Mouse (Mus musculus) telencephalon, adult 2 months (tissue): Measurements from ENCODE around the gene Smim12.

Experiments used
- DNase-seq: peaks from one replicate; pipeline ENCODE4 v3.0.0-alpha.2; 2011; ENCODE audit warnings: low read depth, low spot score

Gene Smim12

DNA sequence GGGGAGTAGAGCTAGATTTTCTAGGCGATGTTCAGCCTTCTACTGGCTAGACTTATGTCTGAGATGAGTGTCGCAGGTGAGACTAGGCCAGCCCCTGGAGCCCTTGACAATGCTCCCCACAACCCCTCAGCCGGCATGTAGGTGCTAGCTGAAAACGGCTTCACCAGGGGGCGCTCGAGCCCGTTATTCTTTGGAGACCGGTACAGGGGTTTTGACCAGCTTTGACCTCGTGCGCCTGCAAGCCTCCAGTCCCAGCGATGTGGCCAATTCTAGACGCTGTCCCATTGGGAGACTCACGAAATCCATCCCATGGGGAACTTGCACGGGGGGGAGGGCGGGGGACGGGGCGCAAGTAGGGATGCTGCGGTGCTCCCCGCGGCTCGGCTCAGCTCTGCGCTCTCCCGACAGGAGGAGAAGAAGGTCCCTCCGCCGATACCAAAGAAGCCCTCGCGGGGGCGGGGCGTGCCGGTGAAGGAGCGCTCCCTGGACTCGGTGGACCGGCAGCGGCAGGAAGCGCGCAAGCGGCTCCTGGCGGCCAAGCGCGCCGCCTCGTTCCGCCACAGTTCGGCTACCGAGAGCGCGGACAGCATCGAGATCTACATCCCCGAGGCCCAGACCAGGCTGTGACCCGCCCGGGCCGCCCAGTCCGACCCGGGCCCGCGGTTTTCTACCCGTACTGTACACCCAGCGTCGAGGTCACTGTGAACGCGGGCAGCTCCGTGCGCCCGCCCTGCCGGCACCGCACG is 7.7 kb upstream of the Smim12 start:
- DNase-seq = no peak

DNA sequence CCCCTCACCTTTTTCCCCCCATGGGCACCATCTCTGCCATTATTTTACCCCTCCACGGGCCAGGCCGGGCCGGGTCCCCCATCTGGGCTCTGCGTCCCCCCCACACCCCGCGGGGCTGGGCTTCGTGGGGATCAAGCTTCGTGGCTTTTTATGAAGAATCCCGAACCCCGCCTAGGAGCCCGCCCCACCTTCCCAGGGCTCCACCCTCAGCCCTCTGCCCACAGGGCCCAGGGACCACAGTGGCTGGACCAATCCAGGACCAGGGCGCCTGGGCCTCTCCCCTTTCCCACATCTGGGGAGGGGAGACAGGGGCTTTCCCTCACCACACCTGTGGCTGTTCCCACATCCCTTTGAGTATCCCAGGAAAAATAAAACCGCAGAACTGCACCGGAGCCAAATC is 7.0 kb upstream of the Smim12 start:
- DNase-seq = no peak

DNA sequence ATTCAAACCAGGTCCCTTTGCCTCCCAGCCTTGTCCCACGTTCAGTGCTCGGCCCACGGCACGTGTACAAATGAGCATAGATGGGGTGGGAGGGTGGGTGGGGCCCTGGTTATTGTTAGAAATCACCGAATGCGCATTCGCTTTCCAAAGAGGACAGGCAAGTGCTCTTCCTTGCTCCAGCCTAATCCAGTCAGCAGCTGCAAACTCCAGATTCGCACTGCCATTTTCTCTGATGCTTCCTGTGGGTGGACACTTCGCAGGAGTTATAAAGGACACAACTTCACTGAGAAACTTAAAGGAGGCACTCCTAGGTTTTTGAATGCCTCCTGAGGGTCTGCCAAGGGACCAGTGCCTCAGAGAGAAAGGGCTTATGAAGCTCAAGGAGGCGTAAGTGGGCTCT is 6.3 kb upstream of the Smim12 start:
- peak; percentile 44 for DNase-seq

DNA sequence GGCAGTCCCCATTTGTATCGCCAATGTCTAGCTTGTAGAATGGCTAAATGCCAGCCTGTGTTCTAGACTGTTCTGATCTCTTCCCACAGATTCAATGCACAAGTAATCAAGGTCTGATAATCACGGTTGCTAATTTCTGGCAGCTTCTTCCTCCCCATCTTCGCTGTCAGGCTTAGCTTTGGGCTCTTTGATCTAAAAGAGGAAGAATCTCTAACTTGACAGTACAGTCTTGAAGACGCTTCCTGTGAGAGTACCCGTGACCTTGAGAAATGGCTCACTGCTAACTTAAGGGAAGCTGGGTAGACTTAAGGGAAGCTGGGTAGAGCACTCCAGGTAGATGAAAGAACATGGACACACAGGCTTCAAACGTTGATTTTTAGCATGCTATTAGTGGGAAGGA is 888 bp upstream of the Smim12 start:
- DNase-seq = no peak

DNA sequence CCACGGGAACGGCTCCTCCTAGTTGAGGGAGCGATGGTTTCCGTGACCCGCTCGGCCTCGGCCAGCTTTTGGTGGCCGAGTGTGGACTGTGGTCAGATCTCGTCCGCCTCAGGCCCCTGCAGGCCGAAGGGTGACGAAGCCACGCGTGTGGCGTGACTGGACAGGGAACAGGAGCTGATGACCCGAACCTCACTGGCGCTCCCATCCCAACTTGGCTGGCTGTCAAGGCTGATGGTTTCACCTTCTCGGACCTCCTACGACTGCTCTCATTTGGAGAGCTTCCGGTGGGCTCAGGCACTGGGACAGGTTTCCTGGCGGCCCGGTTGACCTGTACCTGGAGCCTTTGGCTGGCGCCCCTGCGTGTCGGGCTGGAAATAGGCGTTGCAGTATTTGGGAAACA is 369 bp downstream of the Smim12 start:
- DNase-seq = no peak

DNA sequence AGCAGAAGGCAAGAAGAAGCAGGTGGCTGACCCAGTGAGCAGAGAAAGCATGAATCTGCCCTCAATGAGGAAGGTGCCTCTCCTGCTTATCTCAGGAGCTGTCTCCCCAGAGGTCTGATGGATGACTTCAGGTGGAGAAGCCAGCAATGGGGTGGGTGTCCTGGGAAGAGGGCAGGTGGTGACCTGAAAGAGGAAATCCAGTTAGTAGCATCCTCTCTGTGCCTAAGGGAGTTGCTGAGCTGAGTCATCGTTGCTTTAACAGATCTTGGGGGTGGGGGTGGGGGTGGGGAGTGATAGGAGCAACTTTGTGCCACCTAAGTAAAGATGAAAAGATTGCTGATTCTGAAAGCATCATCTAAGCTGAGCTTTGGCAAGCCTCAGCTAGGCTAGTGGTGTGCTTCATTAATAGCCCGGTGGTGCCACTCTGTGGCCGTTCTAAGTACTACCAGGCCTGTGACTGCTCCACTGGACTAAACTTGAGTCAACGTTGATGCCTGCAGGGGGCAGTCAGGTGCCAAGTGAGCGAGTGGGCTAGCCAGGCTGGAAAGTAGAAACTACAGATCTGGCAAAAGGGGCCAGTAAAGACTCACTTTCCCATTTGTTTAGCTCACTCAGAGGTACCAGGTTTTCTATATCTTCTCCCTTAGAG is 6.2 kb downstream of the Smim12 start:
- DNase-seq = peak; percentile 83

DNA sequence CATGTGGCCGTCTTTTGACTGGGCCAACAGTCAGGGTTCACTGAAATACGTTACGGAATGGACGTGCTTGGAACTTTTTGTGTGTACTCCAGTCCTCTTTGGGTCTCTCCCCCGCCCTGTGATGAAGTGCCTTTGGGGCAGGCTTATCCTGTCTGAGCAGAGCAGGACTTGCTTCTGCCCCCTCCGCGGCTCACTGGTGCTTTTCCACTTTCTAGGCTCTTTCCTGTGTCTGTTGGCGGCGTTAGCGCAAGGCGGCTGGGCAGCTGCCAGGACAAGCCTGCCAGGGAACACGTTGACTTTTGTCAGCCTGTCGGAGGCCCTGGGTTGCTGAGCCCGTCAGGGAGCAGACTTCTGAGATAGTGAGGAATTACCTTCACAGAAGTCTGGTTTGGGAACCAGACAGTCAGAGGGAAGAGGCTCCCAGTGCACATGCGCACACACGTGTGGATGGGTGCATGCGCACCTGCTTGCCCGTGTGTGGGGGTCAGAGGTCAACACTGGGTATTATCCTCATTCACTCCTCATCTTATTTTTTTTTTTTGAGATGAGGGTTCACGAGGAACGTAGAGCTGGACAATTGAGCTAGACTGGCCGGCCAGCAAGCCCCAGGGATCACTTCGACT is 8.5 kb downstream of the Smim12 start:
- DNase-seq = no peak

DNA sequence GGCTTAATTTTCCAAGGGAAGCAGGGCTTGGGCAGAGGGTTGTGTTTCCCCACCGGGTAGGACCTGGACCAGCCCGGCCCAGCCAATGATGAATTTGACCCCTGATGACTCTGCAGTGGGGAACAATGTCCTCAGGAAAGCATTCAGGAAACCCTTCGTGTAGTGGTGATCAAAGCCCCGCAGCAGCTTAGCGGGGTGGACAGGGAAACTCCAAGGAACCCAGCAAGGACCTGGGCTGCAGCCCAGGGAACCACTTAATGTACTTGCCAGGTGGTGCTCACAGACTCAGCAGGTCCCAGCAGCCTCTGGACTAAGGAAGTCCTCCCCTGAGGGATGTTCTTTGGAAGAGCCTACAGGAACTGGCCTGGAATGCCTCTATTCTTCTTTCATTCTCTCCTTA is 13.2 kb downstream of the Smim12 start:
- DNase-seq = no peak

DNA sequence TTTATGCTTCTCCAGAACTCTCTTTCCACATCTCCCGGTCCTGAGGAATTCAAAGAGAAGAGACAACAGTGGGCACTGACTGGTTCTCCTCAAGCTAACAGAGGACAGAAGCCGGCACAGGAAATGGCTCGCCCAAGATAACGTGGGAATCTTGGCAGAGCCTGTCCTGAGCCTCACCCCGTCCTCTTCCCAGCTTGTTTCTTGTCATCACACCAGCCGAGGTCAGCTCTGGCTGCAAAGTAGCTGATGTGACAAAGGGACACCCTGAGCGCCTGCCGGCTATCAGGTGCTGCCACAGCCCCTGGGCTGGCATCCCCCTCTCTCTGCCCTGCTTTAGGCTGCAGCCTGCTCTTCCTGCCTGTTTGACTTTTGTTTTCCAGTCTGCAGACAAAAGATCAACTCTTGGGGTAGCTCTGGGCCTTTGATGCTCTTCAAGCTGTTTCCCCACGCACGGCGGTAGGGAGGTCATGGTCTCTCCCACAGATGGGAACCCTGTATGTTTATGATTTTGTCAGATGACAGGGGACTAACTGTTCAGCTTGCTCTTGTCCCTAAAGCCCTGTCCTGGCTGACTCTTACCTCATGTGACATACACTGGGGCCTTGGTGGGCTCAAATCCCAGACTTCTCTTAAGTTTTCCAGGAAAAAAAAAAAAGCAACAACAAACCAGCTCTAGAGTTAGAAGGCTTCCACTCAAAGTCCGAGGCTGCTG is 14.8 kb downstream of the Smim12 start:
- DNase-seq = no peak

DNA sequence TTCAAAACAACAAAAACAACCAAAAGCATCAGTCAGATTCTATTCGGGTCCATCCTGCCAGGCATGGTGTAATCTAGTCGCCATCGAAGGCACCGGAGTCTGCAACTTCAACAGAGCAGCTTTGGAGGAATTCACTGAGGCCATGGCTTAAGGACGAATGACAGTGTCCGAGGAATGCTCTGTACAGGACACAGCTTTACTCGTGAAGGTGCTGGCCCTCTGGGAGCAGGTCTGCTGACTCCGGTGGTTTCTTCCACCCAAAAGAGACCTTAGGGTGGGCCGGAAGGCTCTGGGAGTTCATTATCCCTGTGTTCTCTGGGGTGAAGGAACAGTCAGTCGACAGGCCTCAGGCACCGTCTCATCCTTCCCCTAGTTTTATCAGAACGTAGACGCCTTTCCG is 18.0 kb downstream of the Smim12 start:
- no peak for DNase-seq

DNA sequence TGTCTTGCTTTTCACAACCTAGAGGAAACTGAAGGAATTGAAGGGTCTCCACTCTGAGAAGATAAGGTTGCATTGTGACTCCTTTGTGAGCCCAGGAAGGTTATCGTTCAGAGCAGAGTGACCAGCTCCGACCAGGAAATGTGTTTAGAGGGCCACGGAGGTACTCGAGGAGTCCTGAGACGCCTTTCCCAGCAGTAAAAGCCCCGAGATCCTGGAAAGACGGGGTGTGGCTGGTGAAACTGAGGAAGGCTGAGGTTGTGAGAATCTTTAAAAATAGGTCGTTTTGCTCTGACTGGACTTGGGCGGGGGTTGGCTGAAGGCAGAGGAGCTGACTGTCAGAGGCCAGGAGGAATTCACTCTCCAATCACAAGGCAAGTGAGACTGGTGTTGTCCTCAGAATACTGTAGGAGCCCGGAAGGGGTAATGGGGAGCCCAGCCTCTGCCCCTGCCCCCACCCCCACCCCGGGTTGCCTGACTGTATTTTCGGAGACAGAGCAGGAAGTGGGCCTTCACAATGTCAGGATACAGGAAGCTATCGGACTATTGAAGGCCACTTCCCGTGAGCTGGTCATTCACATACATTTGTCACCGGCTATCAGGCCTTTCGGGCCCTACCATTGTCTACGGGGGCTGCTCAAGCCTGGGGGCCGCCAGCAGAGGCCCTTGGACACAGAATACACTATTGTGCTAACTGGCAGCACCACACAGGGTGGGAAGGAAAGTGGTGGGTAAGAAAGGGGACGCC is 20.0 kb downstream of the Smim12 start:
- DNase-seq = no peak

DNA sequence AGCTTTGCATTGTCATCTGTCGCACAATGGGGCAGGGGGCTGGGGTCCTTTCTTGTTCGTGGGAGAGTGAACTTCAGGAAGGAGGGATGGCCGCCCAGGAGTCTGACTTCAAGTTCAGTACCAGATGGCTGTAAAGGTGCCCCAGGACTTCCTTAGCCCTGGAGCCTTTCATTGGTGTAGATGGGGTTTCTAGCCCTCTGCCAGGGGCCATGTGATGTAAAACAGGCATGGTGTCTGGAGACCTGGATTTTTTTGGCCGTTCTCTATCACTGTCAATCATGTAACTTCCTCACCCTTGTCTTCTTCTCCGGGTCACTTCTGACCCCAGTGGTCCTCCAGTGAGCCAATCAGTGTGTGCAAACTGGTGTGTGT is 20.6 kb downstream of the Smim12 start:
- DNase-seq = no peak

DNA sequence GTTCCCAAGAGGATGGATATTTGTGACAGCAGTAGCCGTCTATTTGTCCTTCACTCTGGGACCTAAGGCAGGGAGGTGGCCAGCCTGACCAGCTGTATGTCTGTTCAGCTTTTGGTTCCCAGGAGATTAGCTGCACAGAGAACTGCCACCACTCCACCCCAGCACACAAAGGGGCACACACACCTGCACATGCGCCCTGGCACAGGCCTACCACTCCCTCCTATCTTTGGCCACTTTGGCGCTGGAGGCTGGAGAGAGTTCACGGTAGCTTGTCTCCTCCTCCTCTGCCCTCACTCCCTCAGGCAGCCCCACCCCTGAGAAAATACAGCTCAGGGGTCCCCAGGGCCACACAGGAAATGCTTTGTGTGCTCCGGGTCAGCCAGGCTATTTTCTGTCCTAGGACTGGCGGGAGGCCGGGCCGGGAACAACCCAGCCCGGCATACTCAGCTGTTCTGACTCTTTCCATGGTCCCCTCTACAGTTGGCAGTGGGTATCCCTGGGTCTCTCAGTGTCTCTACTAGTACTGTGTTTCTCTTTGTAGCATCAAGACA is 34.9 kb downstream of the Smim12 start:
- DNase-seq = no peak

DNA sequence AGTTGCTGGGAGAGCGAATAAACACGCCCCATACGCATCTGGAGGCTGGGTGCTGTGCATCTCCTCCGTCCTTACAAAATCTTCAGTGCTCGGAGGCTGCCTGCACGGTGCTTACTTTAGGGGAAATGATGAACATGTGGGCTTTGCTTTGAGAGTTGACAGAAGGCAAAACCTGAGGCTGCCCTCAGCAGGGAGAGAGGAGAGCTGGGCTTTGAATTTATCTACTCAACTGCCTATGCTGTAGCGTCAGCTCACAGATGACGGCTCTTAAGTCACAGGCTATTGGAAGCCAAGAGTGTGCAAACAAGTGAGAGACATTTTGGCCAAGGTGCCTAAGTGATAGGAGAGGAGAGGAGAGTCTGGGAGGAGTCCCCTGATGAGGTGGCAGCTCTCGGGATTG is 35.7 kb downstream of the Smim12 start:
- DNase-seq = no peak

DNA sequence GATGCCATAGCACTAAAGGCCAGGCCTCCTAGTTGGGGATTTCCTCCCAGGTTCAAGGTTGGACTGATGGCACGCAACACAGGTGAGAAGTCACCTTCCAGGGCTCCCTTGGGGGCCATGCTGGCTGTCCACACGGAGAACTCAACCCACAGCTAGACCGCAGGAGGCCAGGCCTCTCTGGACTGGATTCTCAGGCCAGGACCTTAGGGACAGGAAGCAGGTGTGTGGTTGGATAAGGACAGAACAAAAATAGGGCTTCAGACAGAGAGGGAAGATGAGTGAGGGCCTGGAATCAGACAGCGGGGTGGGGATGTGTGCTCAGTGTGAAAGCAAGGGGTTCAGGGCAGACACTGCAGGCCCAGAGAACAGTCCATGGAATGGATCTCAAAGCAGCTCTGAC is 43.3 kb downstream of the Smim12 start:
- DNase-seq = no peak

DNA sequence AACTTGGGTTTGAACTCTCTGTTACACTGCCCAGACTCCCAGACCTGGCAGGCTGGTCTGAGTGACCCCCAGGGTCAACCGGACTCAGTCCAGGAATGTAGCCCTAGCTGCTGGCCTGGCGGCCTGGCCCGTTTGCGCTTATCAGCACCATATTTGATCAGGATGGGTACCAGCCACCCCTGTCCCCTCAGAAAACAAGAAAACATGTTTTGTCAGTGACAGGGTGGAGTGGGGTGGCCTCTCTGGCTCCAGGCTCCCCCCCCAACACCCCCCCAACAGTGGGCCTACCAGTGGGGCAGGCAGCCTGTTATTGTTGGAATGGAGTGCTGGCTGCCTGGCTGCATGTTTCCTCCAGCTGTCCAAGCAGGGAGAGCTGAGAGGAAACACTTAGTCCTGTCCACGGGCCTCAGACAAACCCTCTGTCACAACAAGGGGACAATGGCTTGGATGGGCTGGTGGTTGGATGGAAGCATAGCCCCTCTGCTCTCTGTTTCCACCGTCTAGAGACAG is 45.5 kb downstream of the Smim12 start:
- no peak for DNase-seq

DNA sequence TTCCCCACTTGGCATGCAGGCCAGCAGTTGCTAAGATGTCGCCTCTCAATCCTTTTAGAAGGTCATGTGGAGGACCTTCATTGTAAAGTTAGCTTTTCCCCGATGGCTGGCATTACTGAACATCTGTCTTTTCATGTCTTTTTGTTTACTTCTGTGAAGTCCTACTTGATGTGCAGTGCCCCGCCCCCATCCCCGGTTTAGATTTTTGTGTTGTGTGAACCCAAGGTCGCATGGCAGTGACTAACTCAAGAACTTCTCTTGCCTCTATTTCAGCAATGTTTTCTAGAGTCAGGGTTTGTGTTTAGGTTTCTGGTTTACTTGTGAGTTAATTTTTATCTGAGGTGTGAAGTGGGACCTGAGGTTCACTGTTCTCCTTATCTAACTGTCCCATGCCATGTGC is 49.0 kb downstream of the Smim12 start:
- no peak for DNase-seq
